In genomic region chr9:19621843-19622822, GRCm38 (mm10) we compare ENCODE assay signal across 8 mouse cellular contexts. TPM values are rescaled to one million over a fixed set of nuclear protein-coding genes. Genes with fewer than 3 reads are reported as not detected.
DNase-seq lines count a peak whose midpoint lies in the region; ATAC-seq and TF ChIP-seq lines count a peak whose summit lies in the region.

Gene Zfp317, plus strand, starts transcription at chr9:19622102.

- H3K4me2 ChIP-seq in heart, embryonic 15.5 days: peak within 1 kb of the TSS; percentile 61
- peak within 1 kb of the TSS; percentile 61 for H3K4me2 ChIP-seq in liver, embryonic 14.5 days (ENCODE audit: low read depth)
- peak within 1 kb of the TSS; percentile 39 for H3K4me2 ChIP-seq in neural tube, embryonic 11.5 days (ENCODE audit: low read depth)
- peak within 1 kb of the TSS; percentile 43 for H3K4me2 ChIP-seq in stomach, postnatal 0 days (replicated peaks; ENCODE audit: low read depth)

- peak; percentile 89 for DNase-seq in CD8-positive naive resting alpha-beta T cell, adult 2 months (ENCODE audit: low read depth in 2 of 2, low spot score in 2 of 2)
- DNase-seq in c-Kit-positive CD71-negative TER-119-negative erythroid progenitor cells, embryonic 14.5 days (ENCODE audit: low read depth): peak; percentile 97
- peak; percentile 83 for DNase-seq in forebrain, embryonic 10.5 days (ENCODE audit: extremely low spot score, low spot score)
- DNase-seq in kidney, postnatal 25 days: peak; percentile 91 to 94
- peak; percentile 94 to 98 (median 96) for DNase-seq in liver, embryonic 14.5 days (ENCODE audit: low read depth in 3 of 3, low spot score in 3 of 3)
- peak; percentile 91 for DNase-seq in neural tube, embryonic 11.5 days (ENCODE audit: low spot score)
- DNase-seq in stomach, postnatal 0 days (ENCODE audit: low spot score): peak; percentile 88

- H3K36me3 ChIP-seq in forebrain, embryonic 10.5 days (replicated peaks): peaks cover 25% of the 10 kb centered on the region
- H3K36me3 ChIP-seq in heart, embryonic 15.5 days: no peaks in the 10 kb centered on the region
- H3K36me3 ChIP-seq in liver, embryonic 14.5 days (replicated peaks; ENCODE audit: control insufficient read depth, insufficient read depth, low read depth): no peaks in the 10 kb centered on the region; the same call in 1 of the 2 replicates
- H3K36me3 ChIP-seq in neural tube, embryonic 11.5 days (ENCODE audit: control insufficient read depth, insufficient read depth, low read length): no peaks in the 10 kb centered on the region
- 0 out of 2 replicates have a peak, but pooled peaks cover 3% of the 10 kb centered on the region for H3K36me3 ChIP-seq in stomach, postnatal 0 days (ENCODE audit: control insufficient read depth, insufficient read depth, low read length)

- no peaks in the 10 kb centered on the region for H3K27me3 ChIP-seq in forebrain, embryonic 10.5 days (ENCODE audit: poor library complexity, severe bottlenecking)
- no peaks in the 10 kb centered on the region for H3K27me3 ChIP-seq in heart, embryonic 15.5 days
- no peaks in the 10 kb centered on the region for H3K27me3 ChIP-seq in liver, embryonic 14.5 days (ENCODE audit: control insufficient read depth, insufficient read depth, low read length)
- no peaks in the 10 kb centered on the region for H3K27me3 ChIP-seq in neural tube, embryonic 11.5 days (ENCODE audit: control insufficient read depth, insufficient read depth, low read length)
- no peaks in the 10 kb centered on the region for H3K27me3 ChIP-seq in stomach, postnatal 0 days (ENCODE audit: control insufficient read depth, insufficient read depth, low read length)

- peak within 1 kb of the TSS; percentile 90 for H3K27ac ChIP-seq in forebrain, embryonic 10.5 days
- peak within 1 kb of the TSS; percentile 94 for H3K27ac ChIP-seq in heart, embryonic 15.5 days
- peak within 1 kb of the TSS; percentile 74 for H3K27ac ChIP-seq in liver, embryonic 14.5 days
- peak within 1 kb of the TSS; percentile 61; the same call in 1 of the 2 replicates for H3K27ac ChIP-seq in neural tube, embryonic 11.5 days (ENCODE audit: low read depth, low read length)
- peak within 1 kb of the TSS; percentile 88 for H3K27ac ChIP-seq in stomach, postnatal 0 days (replicated peaks)

- ATAC-seq in heart, embryonic 15.5 days (replicated peaks; ENCODE audit: insufficient number of reproducible peaks, insufficient read depth, low FRiP score, low read depth): peak; percentile 96
- peak; percentile 96 for ATAC-seq in liver, embryonic 14.5 days (ENCODE audit: insufficient read depth)
- ATAC-seq in neural tube, embryonic 11.5 days (ENCODE audit: insufficient read depth, low FRiP score, low TSS enrichment): peak; percentile 95
- peak; percentile 99 for ATAC-seq in stomach, postnatal 0 days (ENCODE audit: low FRiP score, low TSS enrichment)

- 2% methylated on average over 35 of the region's 35 CpGs for WGBS in forebrain, embryonic 10.5 days
- WGBS in heart, embryonic 15.5 days: 3% methylated on average over 35 of the region's 35 CpGs
- WGBS in liver, embryonic 14.5 days (ENCODE audit: insufficient replicate concordance): 1% methylated on average over 35 of the region's 35 CpGs
- 2% methylated on average over 35 of the region's 35 CpGs for WGBS in neural tube, embryonic 11.5 days
- 1% methylated on average over 35 of the region's 35 CpGs for WGBS in stomach, postnatal 0 days

- no peak for TF ChIP-seq EP300 in liver, embryonic 14.5 days (IDR thresholded peaks at IDR 0.05; ENCODE audit: low read depth)
- TF ChIP-seq EP300 in stomach, postnatal 0 days (optimal IDR thresholded peaks at IDR 0.05): peak; percentile 98

- no peaks in the 10 kb centered on the region for H3K4me1 ChIP-seq in forebrain, embryonic 10.5 days
- H3K4me1 ChIP-seq in heart, embryonic 15.5 days (replicated peaks): no peaks in the 10 kb centered on the region
- no peaks in the 10 kb centered on the region for H3K4me1 ChIP-seq in liver, embryonic 14.5 days (replicated peaks; ENCODE audit: control insufficient read depth in 2 of 2, insufficient read depth in 2 of 2, low read length in 1 of 2)
- no peaks in the 10 kb centered on the region for H3K4me1 ChIP-seq in neural tube, embryonic 11.5 days (ENCODE audit: control insufficient read depth, insufficient read depth, low read length)
- H3K4me1 ChIP-seq in stomach, postnatal 0 days (replicated peaks; ENCODE audit: control insufficient read depth, insufficient read depth): no peaks in the 10 kb centered on the region

- H3K4me3 ChIP-seq in forebrain, embryonic 10.5 days: peak within 1 kb of the TSS; percentile 58
- H3K4me3 ChIP-seq in heart, embryonic 15.5 days: peak within 1 kb of the TSS; percentile 77
- H3K4me3 ChIP-seq in liver, embryonic 14.5 days (ENCODE audit: insufficient read depth in 1 of 2, low read depth in 2 of 2, low read length in 2 of 2): peak within 1 kb of the TSS; percentile 69 to 91
- H3K4me3 ChIP-seq in neural tube, embryonic 11.5 days (ENCODE audit: low read depth, low read length): peak within 1 kb of the TSS; percentile 49
- peak within 1 kb of the TSS; percentile 51 for H3K4me3 ChIP-seq in stomach, postnatal 0 days (ENCODE audit: low read depth, low read length)

- H3K9me3 ChIP-seq in forebrain, embryonic 10.5 days: no peaks in the 10 kb centered on the region
- no peaks in the 10 kb centered on the region for H3K9me3 ChIP-seq in heart, embryonic 15.5 days (replicated peaks)
- H3K9me3 ChIP-seq in liver, embryonic 14.5 days (ENCODE audit: control insufficient read depth, low read length): no peaks in the 10 kb centered on the region
- H3K9me3 ChIP-seq in neural tube, embryonic 11.5 days (ENCODE audit: control insufficient read depth, low read length): no peaks in the 10 kb centered on the region
- no peaks in the 10 kb centered on the region for H3K9me3 ChIP-seq in stomach, postnatal 0 days (ENCODE audit: control insufficient read depth, low read length)

- H3K9ac ChIP-seq in heart, embryonic 15.5 days: peak within 1 kb of the TSS; percentile 68
- H3K9ac ChIP-seq in liver, embryonic 14.5 days (replicated peaks): peak within 1 kb of the TSS; percentile 75
- H3K9ac ChIP-seq in neural tube, embryonic 11.5 days (ENCODE audit: low read length): peak within 1 kb of the TSS; percentile 43
- H3K9ac ChIP-seq in stomach, postnatal 0 days (ENCODE audit: low read length): peak within 1 kb of the TSS; percentile 66

- no peak for TF ChIP-seq CTCF in liver, embryonic 14.5 days (IDR thresholded peaks at IDR 0.05; ENCODE audit: low read depth)
- TF ChIP-seq CTCF in stomach, postnatal 0 days (IDR thresholded peaks at IDR 0.05; ENCODE audit: low read depth): no peak

RNA-seq across cellular contexts. Expression of gene Zfp317, which starts in this region (rescaled TPM):
- 38.6 and 38.7 TPM in 2 replicates for polyA plus RNA-seq in forebrain, embryonic 10.5 days (2016; fragmentation: Nextera tagmentation; extraction: Ambion mirVana)
- polyA plus RNA-seq in heart, embryonic 15.5 days (2015; fragmentation: Nextera tagmentation; extraction: Ambion mirVana): 16.4 and 19.0 TPM in 2 replicates
- 2.8 and 3.9 TPM in 2 replicates for polyA plus RNA-seq in liver, embryonic 14.5 days (2012; rRNA removed)
- 5.6 and 7.5 TPM in 2 replicates for polyA plus RNA-seq in liver, embryonic 14.5 days (2014; fragmentation: Nextera tagmentation; extraction: Ambion mirVana)
- 35.6 and 37.9 TPM in 2 replicates for polyA plus RNA-seq in neural tube, embryonic 11.5 days (2014; fragmentation: Nextera tagmentation; extraction: Ambion mirVana)
- polyA plus RNA-seq in stomach, postnatal 0 days (2015; fragmentation: Nextera tagmentation; extraction: Ambion mirVana): 9.0 and 9.9 TPM in 2 replicates

Comparison
In these comparisons a context has a peak if more than half of its experiments do, and no peak if none do; other contexts are left out.
1. Peak in every context shown above with its lines: DNase-seq, ATAC-seq, H3K4me3 ChIP-seq and H3K27ac ChIP-seq.